Mouse (Mus musculus): ENCODE measurements around the gene Trim54. TPM values are rescaled to one million over a fixed set of nuclear protein-coding genes. Genes with fewer than 3 reads are reported as not detected.

Gene Trim54
- total and polyA plus RNA-seq, 3 experiments, result 219 to 368 (median 250) TPM

DNA sequence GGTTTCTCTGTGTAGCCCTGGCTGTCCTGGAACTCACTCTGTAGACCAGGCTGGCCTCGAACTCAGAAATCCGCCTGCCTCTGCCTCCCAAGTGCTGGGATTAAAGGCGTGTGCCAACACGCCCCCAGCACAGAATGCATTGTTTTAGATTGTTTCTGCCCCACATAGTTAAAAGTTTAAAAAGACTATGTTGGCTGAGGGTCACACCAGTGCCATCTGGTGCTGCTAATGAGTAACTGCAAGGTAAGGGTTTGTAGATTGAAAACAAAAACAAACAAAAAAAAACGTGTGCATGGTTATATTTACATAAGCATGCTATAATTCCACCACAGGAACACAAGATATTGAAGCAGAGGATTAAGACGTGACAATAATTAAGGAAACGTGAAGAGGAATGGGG, 5.7 kb upstream of the Trim54 start:
- no peaks in the 10 kb centered on the region for H3K79me2 ChIP-seq (replicated peaks; ENCODE audit: control insufficient read depth, insufficient read depth, low read length)
- WGBS, result 15% methylated on average over 7 of the region's 7 CpGs
- no peaks in the 10 kb centered on the region for H3K4me1 ChIP-seq (ENCODE audit: control insufficient read depth, insufficient read depth, low read length)
- no peak overlapping the region for H3K4me3 ChIP-seq
- H3K27ac ChIP-seq, result no peak overlapping the region
- no peaks in the 10 kb centered on the region for H3K36me3 ChIP-seq (ENCODE audit: control insufficient read depth, insufficient read depth, low read length)
- intact Hi-C loops (cut with DNase I), result loop anchor here (2.0 kb wide), 1 partner anchor 28 kb away; no protein-coding TSS in a partner anchor
- no peak for DNase-seq
- no peak overlapping the region for H3K9ac ChIP-seq (ENCODE audit: low read depth, low read length)
- TF ChIP-seq POLR2A (IDR thresholded peaks at IDR 0.05; ENCODE audit: insufficient read depth, low read depth, low read length), result no peak
- TF ChIP-seq EP300 (IDR thresholded peaks at IDR 0.05; ENCODE audit: insufficient read depth, low read depth, low read length), result no peak
- TF ChIP-seq CTCF (IDR thresholded peaks at IDR 0.05), result peak; percentile 77
- no peaks in the 10 kb centered on the region for H3K27me3 ChIP-seq (ENCODE audit: control insufficient read depth, insufficient read depth, low read length)

DNA sequence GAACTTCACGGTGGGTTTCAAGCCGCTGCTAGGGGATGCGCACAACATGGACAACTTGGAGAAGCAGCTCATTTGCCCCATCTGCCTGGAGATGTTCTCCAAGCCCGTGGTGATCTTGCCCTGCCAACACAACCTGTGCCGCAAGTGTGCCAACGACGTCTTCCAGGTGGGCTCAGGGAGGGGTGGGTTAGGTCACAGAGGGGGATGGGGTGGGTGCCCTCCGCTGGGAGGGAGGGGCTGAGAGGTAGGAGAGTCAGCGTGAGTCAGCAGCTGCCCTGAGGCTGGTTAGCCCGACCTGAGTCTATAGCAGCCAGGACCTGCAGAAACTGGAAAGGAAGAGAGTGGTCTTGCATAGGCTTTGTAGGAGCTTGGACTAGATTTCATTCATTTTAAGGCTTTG, 400 bp downstream of the Trim54 start:
- WGBS, result 14% methylated on average over 10 of the region's 10 CpGs
- H3K79me2 ChIP-seq (replicated peaks; ENCODE audit: control insufficient read depth, insufficient read depth, low read length), result no peaks in the 10 kb centered on the region
- peak overlapping the region; percentile 83 for H3K9ac ChIP-seq (ENCODE audit: low read depth, low read length)
- peak overlapping the region; percentile 95 for H3K27ac ChIP-seq
- H3K27me3 ChIP-seq (ENCODE audit: control insufficient read depth, insufficient read depth, low read length), result no peaks in the 10 kb centered on the region
- DNase-seq, result peak in 1 of 2 experiments; percentile 37
- no peaks in the 10 kb centered on the region; the same call in 1 of the 2 replicates for H3K36me3 ChIP-seq (ENCODE audit: control insufficient read depth, insufficient read depth, low read length)
- peak overlapping the region; percentile 51 for H3K4me3 ChIP-seq
- no peaks in the 10 kb centered on the region for H3K4me1 ChIP-seq (ENCODE audit: control insufficient read depth, insufficient read depth, low read length)
- TF ChIP-seq CTCF (IDR thresholded peaks at IDR 0.05) (no peak), POLR2A (IDR thresholded peaks at IDR 0.05; ENCODE audit: insufficient read depth, low read depth, low read length) (no peak), EP300 (IDR thresholded peaks at IDR 0.05; ENCODE audit: insufficient read depth, low read depth, low read length) (no peak)
- intact Hi-C loops (cut with DNase I), result no loop called here

DNA sequence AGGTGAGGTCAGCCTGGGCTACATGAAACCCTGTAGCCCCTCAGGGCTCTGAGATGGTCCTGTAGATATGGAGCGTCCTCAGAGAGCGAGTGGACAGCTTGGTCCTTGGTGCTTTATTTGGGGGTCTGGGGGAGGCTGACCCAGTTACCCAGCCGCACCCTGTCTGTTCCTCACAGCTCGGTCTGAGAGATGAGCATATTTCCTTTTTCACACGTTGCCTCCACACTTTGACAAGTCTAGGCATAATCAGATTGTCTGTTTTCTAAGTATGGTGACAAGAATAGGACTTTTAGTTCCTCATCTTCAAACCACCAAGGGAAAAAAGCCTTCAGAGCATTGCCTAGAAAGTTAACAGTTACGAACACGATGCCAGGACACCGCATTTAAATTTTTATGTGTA, 4.6 kb downstream of the Trim54 start:
- no peak for TF ChIP-seq EP300 (IDR thresholded peaks at IDR 0.05; ENCODE audit: insufficient read depth, low read depth, low read length)
- no peak for TF ChIP-seq CTCF (IDR thresholded peaks at IDR 0.05)
- no peak for TF ChIP-seq POLR2A (IDR thresholded peaks at IDR 0.05; ENCODE audit: insufficient read depth, low read depth, low read length)
- H3K4me3 ChIP-seq, result no peak overlapping the region
- H3K9ac ChIP-seq (ENCODE audit: low read depth, low read length), result no peak overlapping the region
- H3K36me3 ChIP-seq (ENCODE audit: control insufficient read depth, insufficient read depth, low read length), result no peaks in the 10 kb centered on the region; the same call in 1 of the 2 replicates
- DNase-seq, result no peak
- intact Hi-C loops (cut with DNase I), result no loop called here
- H3K27me3 ChIP-seq (ENCODE audit: control insufficient read depth, insufficient read depth, low read length), result no peaks in the 10 kb centered on the region
- 63% methylated on average over 8 of the region's 8 CpGs for WGBS
- no peaks in the 10 kb centered on the region for H3K4me1 ChIP-seq (ENCODE audit: control insufficient read depth, insufficient read depth, low read length)
- H3K79me2 ChIP-seq (replicated peaks; ENCODE audit: control insufficient read depth, insufficient read depth, low read length), result 0 out of 2 replicates have a peak, but pooled peaks cover 2% of the 10 kb centered on the region
- no peak overlapping the region for H3K27ac ChIP-seq

DNA sequence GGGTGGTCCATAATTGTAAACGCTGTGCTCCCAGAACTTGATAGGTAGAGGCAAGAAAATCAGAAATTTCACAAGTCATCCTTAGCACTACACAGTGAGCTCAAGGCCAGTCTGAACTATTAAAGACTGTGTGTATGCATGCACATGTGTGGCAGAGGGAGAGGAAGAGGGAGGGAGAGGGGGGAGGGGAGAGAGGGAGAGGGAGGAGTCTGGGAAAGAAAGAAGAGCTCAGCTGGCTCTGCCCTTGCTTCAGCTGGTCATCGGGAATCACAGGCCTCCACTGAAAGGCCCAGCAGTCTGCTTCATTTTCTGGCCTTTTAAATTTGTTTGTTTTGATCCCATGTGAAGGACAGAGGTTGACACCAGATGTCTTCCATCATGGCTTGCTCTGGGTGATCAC, 7.0 kb downstream of the Trim54 start:
- Histone ChIP-seq H3K4me3 (no peak overlapping the region), H3K4me1 (ENCODE audit: control insufficient read depth, insufficient read depth, low read length) (no peaks in the 10 kb centered on the region), H3K79me2 (replicated peaks; ENCODE audit: control insufficient read depth, insufficient read depth, low read length) (0 out of 2 replicates have a peak, but pooled peaks cover 2% of the 10 kb centered on the region), H3K36me3 (ENCODE audit: control insufficient read depth, insufficient read depth, low read length) (no peaks in the 10 kb centered on the region; the same call in 1 of the 2 replicates), H3K27me3 (ENCODE audit: control insufficient read depth, insufficient read depth, low read length) (no peaks in the 10 kb centered on the region), H3K9ac (ENCODE audit: low read depth, low read length) (no peak overlapping the region), H3K27ac (no peak overlapping the region)
- intact Hi-C loops (cut with DNase I), result no loop called here
- TF ChIP-seq CTCF (IDR thresholded peaks at IDR 0.05) (no peak), POLR2A (IDR thresholded peaks at IDR 0.05; ENCODE audit: insufficient read depth, low read depth, low read length) (no peak), EP300 (IDR thresholded peaks at IDR 0.05; ENCODE audit: insufficient read depth, low read depth, low read length) (no peak)
- 41% methylated on average over 2 of the region's 2 CpGs for WGBS
- DNase-seq, result no peak

DNA sequence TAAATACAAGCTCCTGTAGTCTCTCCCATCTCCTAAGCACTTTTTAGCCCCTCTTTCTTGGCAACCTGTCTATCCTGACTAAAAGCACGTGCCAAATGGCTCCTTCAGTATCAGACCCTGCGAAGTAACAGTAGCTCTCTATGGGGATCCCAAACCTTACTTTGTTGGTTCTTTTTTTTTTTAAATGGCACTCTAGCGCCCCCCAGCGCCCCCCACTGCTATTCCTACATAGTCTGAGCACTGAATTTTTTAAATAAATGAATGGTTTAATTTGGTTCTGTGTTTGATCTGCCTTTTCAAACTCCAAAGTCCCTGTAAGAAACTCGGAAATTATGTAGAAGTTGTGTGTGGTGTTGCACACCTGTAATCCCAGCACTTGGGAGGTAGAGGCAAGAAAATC, 9.5 kb downstream of the Trim54 start:
- WGBS, result 40% methylated on average over 5 of the region's 5 CpGs
- no peaks in the 10 kb centered on the region for H3K27me3 ChIP-seq (ENCODE audit: control insufficient read depth, insufficient read depth, low read length)
- no peak overlapping the region for H3K4me3 ChIP-seq
- TF ChIP-seq EP300 (IDR thresholded peaks at IDR 0.05; ENCODE audit: insufficient read depth, low read depth, low read length), result no peak
- peak; percentile 25; the same call in 1 of the 2 replicates for TF ChIP-seq CTCF (IDR thresholded peaks at IDR 0.05)
- TF ChIP-seq POLR2A (IDR thresholded peaks at IDR 0.05; ENCODE audit: insufficient read depth, low read depth, low read length), result no peak
- no peaks in the 10 kb centered on the region for H3K4me1 ChIP-seq (ENCODE audit: control insufficient read depth, insufficient read depth, low read length)
- intact Hi-C loops (cut with DNase I), result no loop called here
- no peaks in the 10 kb centered on the region; the same call in 1 of the 2 replicates for H3K36me3 ChIP-seq (ENCODE audit: control insufficient read depth, insufficient read depth, low read length)
- DNase-seq, result no peak
- H3K27ac ChIP-seq, result no peak overlapping the region
- no peak overlapping the region for H3K9ac ChIP-seq (ENCODE audit: low read depth, low read length)
- H3K79me2 ChIP-seq (replicated peaks; ENCODE audit: control insufficient read depth, insufficient read depth, low read length), result 0 out of 2 replicates have a peak, but pooled peaks cover 2% of the 10 kb centered on the region

DNA sequence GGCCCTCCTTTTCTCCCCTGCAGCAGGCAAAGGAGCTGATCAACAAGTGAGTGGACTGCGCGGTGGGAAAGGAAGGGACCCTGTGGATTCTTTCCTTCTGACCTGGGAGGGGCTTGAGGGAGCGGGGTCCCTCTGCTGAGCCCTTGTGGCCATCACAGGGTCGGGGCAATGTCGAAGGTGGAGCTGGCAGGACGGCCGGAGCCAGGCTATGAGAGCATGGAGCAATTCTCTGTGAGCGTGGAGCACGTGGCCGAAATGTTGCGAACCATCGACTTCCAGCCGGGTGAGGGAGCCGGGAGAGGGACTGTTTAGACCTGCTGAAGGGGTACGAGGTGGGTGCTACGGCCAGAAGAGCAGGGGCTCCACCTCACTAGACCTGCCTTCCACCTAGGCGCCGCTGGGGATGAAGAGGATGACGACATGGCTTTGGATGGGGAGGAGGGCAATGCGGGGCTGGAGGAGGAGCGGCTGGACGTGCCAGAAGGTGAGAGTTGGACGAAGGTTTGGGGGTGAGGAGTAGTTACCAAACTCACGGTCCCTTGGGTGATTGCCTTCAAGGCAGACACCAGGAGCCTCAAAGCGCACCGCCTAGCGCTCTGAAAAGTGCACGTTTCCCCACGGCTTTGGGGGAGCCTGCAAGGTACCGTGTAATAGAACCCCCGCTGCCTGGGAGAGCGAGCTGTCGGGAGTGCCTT, 20.4 kb downstream of the Trim54 start:
- 16% methylated on average over 33 of the region's 33 CpGs for WGBS
- peaks cover 10% of the 10 kb centered on the region for H3K27me3 ChIP-seq (ENCODE audit: control insufficient read depth, insufficient read depth, low read length)
- DNase-seq, result no peak

More for the DNA sequence above, 20.4 kb downstream of the Trim54 start:
- Histone ChIP-seq H3K4me3 (no peak overlapping the region), H3K27ac (no peak overlapping the region), H3K79me2 (replicated peaks; ENCODE audit: control insufficient read depth, insufficient read depth, low read length) (no peaks in the 10 kb centered on the region), H3K9ac (ENCODE audit: low read depth, low read length) (no peak overlapping the region), H3K4me1 (ENCODE audit: control insufficient read depth, insufficient read depth, low read length) (peaks cover 4% of the 10 kb centered on the region; the same call in 1 of the 2 replicates), H3K36me3 (ENCODE audit: control insufficient read depth, insufficient read depth, low read length) (no peaks in the 10 kb centered on the region)
- TF ChIP-seq POLR2A (IDR thresholded peaks at IDR 0.05; ENCODE audit: insufficient read depth, low read depth, low read length) (no peak), EP300 (IDR thresholded peaks at IDR 0.05; ENCODE audit: insufficient read depth, low read depth, low read length) (no peak), CTCF (IDR thresholded peaks at IDR 0.05) (no peak)
- intact Hi-C loops (cut with DNase I), result no loop called here

Data from heart, adult 2 months (tissue).